Mouse (Mus musculus) layer of hippocampus, adult 18-20 months (tissue): ENCODE measurements around the gene Zdhhc14. TPM values are rescaled to one million over a fixed set of nuclear protein-coding genes. Genes with fewer than 3 reads are reported as not detected.

Experiments
- DNase-seq, 2 experiments: peaks; one replicate each; pipeline ENCODE4 v3.0.0; 2022; ENCODE audit warnings: low spot score in 2 of 2
- total RNA-seq, 2 experiments: library from RNA; stranded (reverse); gene quantifications; 2 replicates each; pipeline ENCODE4 v1.2.3; 2021

Zdhhc14 gene
- total RNA-seq, 2 experiments from 2014 or later = 44.7 to 49.7 TPM

DNA sequence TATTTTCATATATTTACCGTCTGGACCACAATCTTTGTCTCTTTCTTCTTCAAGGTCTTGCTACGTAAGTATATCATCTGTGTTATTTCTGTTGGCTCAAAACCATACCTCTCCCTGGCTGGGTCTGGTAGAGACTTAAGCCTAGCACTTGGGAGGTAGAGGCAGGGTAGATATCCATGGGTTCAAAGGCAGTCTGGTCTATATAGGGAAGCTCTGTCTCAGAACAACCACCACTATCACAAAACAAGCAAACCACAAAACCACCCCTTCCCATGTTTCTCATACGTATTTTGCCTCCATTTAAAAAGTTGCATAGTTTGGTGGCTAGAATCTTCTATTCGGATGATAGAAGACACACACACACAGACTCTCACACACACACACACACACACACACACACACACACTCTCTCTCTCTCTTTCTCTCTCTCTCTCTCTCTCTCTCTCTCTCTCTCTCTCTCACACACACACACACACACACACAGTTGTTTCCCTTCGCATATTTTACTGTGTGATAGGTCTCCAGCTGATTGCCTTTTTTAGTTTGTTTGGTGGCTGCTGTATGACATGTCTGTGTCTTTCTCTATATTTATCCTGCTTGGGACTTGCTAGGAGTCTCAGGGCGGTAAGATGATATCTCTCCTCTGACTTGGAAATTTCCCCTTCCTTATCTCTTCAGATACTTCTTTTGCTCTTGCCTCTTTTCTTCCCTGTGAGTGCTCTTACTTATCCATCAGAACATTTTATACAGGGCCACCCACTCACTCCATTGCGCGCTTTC, 11.8 kb downstream of the Zdhhc14 start:
- no peak for DNase-seq

DNA sequence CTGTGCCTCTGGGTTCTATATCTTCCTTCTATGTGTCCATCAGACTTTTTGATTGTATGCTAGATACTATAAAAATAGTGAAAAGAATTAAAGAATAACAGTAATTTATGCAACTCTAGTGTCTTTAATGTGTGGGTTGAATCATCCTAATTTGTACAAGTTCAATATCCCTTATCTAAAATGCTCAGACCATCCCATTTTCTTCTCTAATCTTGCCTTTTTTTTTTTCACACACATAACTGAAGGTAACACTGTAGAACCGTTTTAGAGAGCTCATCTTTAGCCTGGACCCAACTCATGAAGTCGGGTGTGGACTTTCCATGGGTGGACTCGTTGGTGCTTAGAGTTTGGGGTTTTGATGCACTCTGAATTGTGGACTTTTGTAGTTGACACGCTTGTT, 12.6 kb downstream of the Zdhhc14 start:
- DNase-seq = no peak

DNA sequence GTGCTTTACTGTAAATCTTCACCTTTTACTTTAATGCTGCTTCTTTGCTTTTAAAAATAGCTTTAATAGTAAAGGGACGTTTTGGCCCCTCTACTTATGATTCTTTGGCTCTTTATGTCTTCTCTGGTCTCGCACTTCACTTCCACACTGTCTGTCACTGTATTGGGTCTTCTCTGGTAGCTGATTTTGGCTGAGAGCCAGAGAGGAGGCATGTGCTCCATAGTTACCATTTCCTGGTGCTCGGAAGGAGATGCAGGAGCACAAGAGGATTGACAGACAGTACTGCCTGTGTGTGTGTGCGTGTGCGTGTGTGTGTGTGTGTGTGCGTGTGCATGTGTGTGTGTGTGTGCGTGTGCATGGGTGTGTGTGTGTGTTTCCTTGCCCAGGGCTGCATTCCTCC, 14.2 kb downstream of the Zdhhc14 start:
- DNase-seq = peak in 1 of 2 experiments; percentile 63

DNA sequence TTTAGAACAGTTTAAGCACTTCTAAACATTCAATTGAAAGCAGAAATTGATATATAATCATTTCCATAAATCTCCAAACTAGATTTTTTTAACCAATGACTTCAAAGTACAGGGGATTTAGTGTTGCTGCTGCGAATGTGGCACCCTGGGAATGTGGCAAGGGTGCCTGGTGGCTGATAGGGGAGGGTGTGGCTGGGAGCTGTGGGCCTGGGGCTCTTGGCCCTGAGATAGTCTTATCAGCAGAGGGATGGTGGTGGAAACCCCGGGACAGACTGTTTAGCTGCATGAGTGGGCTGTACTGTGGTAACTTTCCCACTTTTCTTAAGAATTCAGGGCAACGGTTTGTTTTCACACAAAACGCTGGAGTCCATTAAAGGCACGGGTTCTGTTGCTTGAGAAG, 14.6 kb downstream of the Zdhhc14 start:
- DNase-seq = no peak

DNA sequence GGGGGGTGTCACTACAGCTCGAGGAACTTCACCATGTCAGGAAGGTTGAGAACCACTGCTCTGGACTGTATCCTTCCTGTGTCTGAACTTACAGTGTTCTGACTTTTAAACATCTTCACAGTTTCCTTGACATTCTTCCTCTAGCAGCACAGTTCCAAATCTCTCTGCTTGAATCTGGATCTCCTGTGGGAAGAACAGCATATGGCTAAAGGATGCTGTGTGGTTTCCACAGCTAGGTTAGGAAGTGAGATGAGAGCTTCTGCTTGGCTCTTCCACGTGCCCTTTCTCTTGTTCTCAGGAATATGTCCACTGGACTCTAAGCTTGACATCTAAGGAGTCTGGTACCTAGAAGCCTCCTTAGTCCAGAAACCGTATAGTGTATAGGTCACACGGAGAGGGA, 15.7 kb downstream of the Zdhhc14 start:
- no peak for DNase-seq

DNA sequence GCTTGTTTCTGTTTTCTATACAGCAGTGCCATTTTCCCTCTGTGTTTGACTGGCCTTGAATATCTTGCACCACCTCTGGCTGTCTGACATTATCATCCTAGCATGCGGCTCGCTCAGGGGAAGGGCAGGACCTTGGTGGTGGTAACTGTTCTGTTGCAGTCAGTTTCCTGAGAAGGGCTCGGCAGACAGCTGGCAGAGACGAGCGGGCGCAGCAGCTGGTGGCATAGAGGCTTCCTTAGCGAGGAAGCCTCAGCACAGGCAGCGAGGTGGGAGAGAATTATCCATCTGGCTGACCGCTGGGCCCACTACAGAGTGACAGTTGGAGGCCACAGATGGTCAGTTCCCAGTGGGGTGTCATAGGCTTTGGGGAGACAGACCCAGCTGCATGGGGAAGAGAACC, 18.2 kb downstream of the Zdhhc14 start:
- no peak for DNase-seq

DNA sequence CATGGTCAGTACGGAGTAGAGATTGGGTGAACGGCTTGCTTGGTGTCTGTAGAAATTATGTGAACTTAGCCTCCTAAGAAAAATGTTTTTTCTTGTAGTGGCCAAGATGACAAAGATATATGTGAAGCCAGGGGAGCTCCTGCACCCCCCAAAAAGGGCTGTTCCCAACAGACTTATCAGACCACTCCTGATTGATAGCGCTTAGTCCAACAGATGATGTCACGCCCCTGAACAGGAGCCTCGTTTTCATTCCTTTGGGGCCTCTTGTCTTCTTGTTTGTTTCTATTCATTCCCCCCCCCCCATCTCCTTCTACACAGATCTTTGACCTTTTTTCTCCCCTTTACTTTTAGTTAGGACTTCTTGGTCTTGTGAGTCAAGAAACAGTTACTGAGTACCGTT, 19.4 kb downstream of the Zdhhc14 start:
- no peak for DNase-seq

DNA sequence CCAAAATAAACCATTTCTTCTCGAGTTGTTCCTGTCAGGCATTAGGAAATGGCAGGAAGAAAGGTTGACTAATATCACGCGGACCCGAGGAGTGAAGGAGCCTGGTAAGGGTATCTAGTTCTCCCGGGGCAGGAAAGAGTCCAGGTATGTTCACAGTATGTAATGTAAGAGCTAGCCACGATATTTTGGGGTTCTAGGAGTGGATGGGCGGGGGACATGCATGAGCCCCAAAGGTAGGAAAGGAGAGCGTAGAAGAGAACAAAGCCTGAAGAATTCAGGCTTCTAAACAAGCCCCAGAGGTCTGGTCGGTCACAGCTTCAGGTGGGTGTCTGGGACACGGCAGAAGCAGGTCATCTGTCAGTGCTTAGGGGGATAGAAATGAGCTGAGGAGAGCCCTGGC, 27.1 kb downstream of the Zdhhc14 start:
- DNase-seq = no peak

DNA sequence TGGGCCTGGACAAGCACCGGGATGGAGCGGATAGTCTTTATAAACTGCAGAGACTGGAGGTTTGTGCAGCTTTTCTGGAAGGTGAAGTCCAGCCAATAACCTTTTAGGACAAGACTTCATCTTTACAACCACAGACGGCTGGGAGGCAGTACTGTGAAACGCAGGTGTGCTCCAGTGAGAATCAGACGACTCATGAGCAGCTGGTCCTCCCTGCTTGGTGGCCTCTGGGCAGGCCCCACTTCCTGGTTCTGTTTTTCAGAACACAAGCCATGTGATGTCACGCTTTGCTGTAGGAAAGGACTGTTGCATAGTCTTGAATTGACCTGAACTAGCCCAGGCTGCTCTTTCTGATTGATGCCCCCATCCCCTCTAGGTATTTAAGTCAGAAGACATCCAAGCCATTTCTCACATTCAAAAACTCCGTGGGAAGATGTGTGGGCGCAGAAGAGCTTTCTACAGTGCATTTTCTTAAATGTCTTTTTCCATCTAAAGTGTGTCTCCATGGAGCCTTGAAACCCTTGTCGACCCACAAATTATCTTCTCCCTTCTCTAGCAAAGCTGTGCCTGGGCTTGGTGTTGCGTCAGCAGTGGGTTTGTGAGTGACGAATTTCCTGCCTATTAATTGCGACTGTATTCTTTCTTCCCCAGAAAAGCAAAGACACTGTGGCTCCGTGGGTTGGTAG, 27.7 kb downstream of the Zdhhc14 start:
- DNase-seq = peak in 1 of 2 experiments; percentile 45

DNA sequence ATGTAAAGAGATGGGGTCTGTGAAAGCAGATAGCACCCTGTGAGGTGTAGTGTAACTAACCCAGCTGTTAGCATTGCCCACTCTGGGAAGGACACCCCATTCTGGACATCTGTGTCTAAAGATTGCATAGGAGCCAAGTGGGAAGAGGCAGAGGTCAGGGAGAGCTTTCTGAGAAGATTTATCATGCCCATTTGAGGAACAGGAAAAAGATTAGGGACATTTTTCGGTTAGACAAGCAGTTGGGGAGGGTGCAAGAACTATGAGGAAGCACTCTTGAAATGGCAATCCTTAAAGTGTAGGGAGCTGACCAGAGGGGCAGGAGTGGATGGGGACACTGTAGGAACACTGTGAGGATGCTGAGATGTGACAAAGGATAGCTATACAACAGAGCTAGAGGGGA, 29.2 kb downstream of the Zdhhc14 start:
- no peak for DNase-seq

DNA sequence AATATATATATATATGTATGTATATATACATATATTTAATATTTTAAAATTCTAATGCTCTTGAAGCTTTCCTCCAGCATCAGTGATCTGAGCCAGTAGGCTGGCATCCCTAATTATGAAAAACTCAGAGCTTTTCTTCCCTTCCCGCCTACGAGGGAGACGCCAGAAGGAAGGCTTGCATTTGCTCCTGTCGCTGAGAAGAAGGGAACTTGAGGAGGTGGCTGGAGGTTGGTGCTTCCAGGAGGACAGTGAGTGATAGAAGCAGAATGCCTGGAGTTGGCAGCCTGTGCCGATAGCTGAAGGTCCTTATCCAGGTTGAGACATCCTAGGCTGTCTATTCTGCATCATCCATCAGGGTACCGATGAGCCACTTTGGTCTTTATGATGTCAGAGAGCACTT, 37.2 kb downstream of the Zdhhc14 start:
- peak; percentile 58 to 74 for DNase-seq

DNA sequence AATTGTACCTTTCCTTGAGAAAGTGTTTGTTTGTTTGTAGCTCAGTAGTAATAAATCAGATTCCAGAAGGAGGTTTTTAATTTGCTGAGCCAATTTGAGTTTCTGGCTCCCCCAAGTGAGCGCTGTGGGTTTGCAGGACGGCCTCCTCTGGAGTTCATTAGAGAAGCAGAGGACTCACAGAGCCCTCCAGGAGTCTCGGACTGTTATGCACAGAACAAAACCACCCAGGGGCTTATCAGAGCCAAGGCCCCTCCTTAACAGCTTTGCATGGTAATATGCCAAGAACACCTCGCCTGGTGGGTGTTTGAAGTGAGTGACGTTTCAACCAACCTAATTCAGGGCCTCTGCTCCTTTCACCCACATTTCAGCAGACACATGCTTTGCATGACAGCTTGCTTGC, 40.5 kb downstream of the Zdhhc14 start:
- peak in 1 of 2 experiments; percentile 38 for DNase-seq

DNA sequence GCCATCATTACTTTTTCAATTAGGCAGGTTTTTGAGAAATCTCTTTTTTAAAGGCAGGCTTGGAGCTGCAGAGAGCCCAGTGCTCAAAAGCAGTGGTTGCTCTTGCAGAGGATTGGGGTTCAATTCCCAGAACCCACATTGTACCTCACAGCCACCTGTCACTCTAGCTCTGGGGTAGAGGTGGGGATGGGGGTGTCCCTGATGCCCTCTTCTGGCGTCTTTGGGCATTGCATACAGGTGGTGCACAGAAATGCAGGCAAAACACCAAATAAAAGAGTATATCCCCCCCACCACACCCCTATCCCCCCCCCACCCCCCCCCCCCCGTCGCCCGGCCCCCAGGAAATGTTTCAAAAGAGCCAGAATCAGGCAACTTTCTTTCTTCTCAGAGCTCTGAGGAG, 43.0 kb downstream of the Zdhhc14 start:
- DNase-seq = no peak

DNA sequence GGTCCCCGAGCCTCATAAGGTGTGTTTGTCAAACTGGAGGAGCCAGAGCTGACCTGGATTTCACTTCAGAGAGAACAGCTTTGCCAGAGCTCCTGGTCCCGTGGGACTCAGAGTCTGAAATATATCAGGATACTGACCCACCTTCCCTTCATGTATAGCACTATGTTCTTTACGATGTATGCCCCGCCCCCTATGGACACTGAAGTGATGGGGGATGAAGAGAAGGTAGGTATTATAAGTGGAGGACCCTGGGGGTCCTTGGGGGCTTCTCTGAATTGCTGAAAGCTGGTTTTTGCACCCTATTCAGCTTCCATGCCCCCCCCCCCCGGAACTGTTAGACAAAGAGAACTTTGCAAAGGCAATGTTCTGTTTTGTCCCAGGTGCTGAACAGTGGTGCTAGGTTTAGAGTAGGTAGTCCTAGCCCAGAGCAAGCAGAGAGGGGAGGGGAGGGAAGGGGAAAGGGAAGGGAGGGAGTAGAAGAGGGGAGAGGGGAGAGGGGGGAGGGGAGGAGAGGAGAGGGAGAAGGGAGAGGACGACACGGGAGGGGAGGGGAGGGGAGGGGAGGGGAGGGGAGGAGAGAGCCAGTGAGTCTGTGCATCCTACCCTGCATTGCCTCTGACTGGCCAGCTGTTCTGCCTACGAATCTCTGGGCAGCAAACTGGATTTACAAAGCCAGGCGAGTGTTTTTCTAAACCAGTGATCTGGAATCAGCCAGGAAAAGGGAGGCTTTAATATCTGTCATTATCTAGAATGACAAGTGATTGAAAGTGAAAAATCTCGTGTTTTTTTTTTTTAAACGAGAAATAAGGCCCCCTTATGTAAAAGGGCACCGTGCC, 44.1 kb downstream of the Zdhhc14 start:
- DNase-seq = no peak

DNA sequence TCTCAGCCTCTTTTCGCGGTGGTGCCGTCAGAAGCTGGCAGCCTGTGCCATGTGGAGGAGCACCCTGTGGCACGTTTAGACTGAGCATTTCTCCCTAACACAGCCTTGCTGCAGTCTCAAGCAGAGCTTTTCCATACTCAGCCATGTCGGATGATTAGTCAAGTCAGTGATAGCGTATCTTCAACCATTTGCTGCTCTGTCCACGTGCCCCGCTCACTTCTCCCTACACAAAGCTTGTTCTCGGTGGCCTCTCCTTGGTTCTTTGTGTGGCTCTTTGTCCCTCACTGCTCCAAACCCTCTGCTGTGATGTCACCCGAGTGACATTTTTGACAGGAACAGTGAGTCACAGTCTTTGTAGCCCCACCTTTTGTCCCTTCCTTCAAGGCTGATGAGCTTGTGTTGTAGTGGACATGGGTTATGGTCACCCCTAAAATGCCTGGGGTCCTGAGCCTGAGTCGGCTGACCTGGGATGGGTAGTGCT, 44.8 kb downstream of the Zdhhc14 start:
- DNase-seq = no peak

DNA sequence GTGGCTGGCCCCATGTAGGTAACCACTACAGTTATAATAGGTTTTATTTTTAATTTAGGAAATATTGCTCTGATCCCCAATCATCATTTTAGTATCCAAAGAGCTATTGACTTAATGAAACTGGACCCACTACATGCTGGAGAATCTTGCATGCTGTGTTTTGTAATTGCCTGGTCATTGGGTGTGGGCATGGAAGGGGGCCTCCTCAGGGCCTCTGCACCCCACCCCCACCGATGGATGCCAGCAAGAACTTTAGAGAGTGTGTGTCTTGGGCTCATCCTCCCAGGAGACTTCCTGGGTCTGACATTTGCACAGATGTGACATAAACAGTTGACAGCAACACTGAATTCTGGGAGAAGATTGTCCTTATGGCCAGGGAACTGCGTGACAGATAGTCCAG, 49.8 kb downstream of the Zdhhc14 start:
- no peak for DNase-seq

DNA sequence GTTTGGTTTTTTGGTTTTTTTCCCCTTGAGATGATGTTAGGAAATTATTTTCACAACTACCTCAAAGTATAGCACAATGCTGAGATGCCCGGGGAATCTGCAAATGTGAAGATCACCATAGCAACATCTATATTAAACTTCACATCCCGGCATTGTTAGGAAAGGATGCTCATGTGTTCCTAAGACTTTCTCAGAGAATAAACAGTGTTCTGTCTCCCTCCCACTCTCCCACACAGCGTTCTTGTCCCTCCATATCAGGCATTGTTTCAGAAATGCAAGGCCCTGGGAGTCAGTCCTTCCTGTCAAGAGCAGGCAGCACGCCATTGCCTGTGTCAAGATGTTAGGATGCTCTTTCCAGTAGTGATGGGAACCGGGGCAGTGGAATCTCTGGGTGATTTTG, 51.7 kb downstream of the Zdhhc14 start:
- DNase-seq = no peak

DNA sequence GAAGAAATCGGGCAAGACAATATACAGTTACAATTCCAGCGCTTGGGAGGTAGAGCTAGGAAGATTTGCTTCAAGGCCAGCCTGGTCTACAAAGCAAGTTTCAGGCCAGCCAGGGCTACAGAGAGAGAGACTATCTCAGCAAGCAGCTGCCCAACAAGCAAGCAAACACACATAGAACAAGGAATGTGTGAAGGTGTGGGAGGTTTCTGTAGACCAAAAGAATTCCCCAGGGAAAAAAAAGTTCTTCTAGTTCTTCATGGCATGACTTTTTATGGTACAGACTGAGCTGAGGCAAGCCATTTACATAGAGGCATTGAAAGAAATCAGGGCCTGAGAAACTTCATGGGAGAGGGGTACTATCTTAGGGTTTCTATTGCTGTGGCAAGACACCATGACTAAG, 52.7 kb downstream of the Zdhhc14 start:
- no peak for DNase-seq

DNA sequence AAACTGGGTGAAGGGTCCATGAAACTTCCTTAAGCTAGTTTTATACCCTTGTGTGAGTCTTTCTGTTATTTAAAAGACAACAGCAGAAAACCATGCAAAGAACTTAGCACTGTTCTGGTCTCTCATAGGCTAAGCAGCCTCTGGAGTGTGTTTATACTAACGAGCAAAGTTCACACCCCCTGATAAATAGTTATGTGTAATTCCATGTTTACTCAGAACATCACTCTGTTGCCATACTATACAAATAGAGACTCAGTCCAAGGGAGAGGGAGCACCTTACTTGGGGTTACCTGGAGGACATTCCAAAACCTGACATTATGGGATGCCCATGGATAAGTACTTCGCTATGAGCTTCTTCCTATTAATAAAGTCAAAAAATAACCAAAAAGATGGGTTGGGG, 56.2 kb downstream of the Zdhhc14 start:
- DNase-seq = no peak

DNA sequence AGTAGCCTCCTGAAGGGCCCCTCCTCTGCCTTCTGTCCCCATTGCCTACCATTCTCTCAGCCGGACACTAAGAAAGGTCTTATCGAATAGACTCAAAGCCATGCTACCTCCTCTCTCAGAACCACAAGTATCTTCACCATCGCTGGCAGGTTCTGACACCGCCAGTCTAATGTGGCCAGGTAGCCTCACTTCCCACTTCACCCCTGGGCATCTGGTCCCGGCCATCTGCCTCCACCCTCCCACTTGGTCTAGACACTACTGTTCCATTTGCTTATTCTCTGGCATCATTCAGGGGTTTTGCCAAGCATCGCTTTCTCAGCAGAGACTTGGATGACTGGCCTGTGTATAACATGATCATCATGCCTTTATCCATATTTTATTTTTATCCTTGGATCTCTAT, 57.1 kb downstream of the Zdhhc14 start:
- no peak for DNase-seq

DNA sequence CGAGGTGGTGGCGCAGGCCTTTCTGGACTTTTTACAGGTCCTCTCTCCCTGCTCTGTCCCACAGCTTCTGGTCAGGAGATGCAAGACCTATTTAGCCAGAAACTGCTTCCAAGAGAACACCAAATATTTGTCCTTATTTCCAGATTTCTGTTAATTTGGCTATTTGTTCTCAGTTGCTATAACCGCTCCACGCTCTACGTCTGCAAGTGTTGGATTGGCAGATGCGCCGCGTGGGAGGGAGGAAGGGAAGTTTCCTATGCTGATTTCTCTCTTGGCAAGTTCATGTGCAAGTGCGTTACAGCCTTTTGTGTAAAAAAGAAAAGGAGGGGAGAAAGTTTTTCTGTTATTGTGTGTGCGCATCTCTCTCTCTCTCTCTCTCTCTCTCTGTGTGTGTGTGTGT, 58.1 kb downstream of the Zdhhc14 start:
- peak; percentile 82 to 85 for DNase-seq

DNA sequence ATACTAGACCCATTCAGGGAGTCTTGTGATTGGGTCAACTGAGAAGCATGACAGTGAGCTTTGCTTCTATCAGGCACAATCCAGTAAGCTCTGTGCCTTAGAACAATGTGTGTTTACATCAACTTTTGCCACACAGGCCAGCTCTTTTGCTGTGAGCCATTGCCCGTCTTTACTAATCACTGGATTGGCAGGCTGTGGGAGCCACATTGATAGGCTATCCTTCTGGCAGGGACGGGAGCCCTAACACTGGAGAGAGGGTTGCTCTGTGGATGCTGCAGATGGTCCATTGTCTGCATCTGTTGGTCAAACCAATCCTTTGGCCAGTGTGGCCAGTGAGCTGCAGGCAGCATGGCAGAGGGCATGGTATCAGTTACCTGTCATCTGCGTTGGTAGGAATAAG, 58.8 kb downstream of the Zdhhc14 start:
- no peak for DNase-seq
